Mouse (Mus musculus): ENCODE measurements around the gene Olfr155.

Gene Olfr155

GRCm38 (mm10) chr4:43897209-43897608, 45.8 kb downstream of the Olfr155 start:
- DNase-seq (ENCODE audit: low spot score in 2 of 2): no peak

- no peak for DNase-seq (ENCODE audit: low spot score in 2 of 2)
Observed at GRCm38 (mm10) chr4:43899197-43899596, 47.8 kb downstream of the Olfr155 start.

GRCm38 (mm10) chr4:43903690-43904089, 52.3 kb downstream of the Olfr155 start:
- DNase-seq (ENCODE audit: low spot score in 2 of 2): no peak

GRCm38 (mm10) chr4:43906443-43906842, 55.1 kb downstream of the Olfr155 start:
- DNase-seq (ENCODE audit: low spot score in 2 of 2): peak in 1 of 2 experiments; percentile 70

Measured in left cerebral cortex, adult 9 months (tissue).